Mouse (Mus musculus) left cerebral cortex, adult 8-10 months (tissue): ENCODE measurements around the gene Abcf1. TPM values are rescaled to one million over a fixed set of nuclear protein-coding genes. Genes with fewer than 3 reads are reported as not detected.

Experiments
- DNase-seq, 2 experiments: peaks; one replicate each; pipeline ENCODE4 v3.0.0; 2022; ENCODE audit warnings: low spot score in 2 of 2
- microRNA-seq, 2 experiments: library from miRNA; unstranded; fragments of <30 nt; microRNA quantifications; one replicate each; pipeline ENCODE4 v1.2.0; 2022
- total RNA-seq, 4 experiments: library from RNA; stranded (reverse); gene quantifications; 2 replicates each; pipeline ENCODE4 v1.2.4; 2022

Gene Abcf1
- total RNA-seq, 4 experiments from 2014 or later = 60.6 to 75.4 (median 65.0) TPM

GRCm38 (mm10) chr17:35920384-35920783 is 49.2 kb downstream of the Abcf1 start:
- DNase-seq = no peak

GRCm38 (mm10) chr17:35919864-35920301 is 49.7 kb downstream of the Abcf1 start:
- no peak for DNase-seq

GRCm38 (mm10) chr17:35919060-35919715 is 50.4 kb downstream of the Abcf1 start:
- peak; percentile 73 to 96 for DNase-seq

GRCm38 (mm10) chr17:35918276-35919059 is 51.1 kb downstream of the Abcf1 start:
- DNase-seq = no peak

- DNase-seq = no peak
Observed at GRCm38 (mm10) chr17:35917463-35918251, 51.9 kb downstream of the Abcf1 start.

GRCm38 (mm10) chr17:35917143-35917462 is 52.5 kb downstream of the Abcf1 start:
- DNase-seq = no peak

- peak; percentile 99 to 100 for DNase-seq
Observed at GRCm38 (mm10) chr17:35916297-35917142, 53.0 kb downstream of the Abcf1 start, which contains the start of the genes Mrps18b and Ppp1r10. TSS of gene Mrps18b (minus strand) at chr17:35916389. TSS of gene Ppp1r10 (plus strand) at chr17:35916434.

GRCm38 (mm10) chr17:35915538-35916296 is 53.8 kb downstream of the Abcf1 start:
- DNase-seq = no peak

GRCm38 (mm10) chr17:35914975-35915374 is 54.6 kb downstream of the Abcf1 start:
- DNase-seq = no peak

- DNase-seq = peak; percentile 88 to 93
Observed at GRCm38 (mm10) chr17:35909919-35910369, 59.6 kb downstream of the Abcf1 start, which contains the start of gene Atat1. TSS of gene Atat1 (minus strand) at chr17:35910075.

GRCm38 (mm10) chr17:35909186-35909918 is 60.2 kb downstream of the Abcf1 start:
- DNase-seq = no peak

- no peak for DNase-seq
Observed at GRCm38 (mm10) chr17:35907609-35908008, 62.0 kb downstream of the Abcf1 start.

Small RNA genes within 50 kb of the gene (microRNA-seq; reads per million reads assigned to microRNA genes)
- gene Mir1894 (0.66 to 0.84 reads per million in 2 experiments), gene Mir877 (280 to 364 reads per million in 2 experiments)

Other genes starting within 250 kb of the Abcf1 start
- gene Ier3, start 148.1 kb downstream of the Abcf1 start, total RNA-seq = 10 to 100 TPM; 11.1 to 17.3 (median 15.2) TPM
- 100 to 1,000 TPM; 118 to 151 (median 137) TPM for gene Flot1, start 146.5 kb downstream of the Abcf1 start, total RNA-seq
- 100 to 1,000 TPM; 430 to 459 (median 451) TPM for gene Tubb5, start 131.5 kb downstream of the Abcf1 start, total RNA-seq
- gene Mdc1, start 128.2 kb downstream of the Abcf1 start, total RNA-seq = 10 to 100 TPM; 13.8 to 21.2 (median 18.2) TPM
- gene Nrm, start 108.4 kb downstream of the Abcf1 start, total RNA-seq = 1 to 10 TPM; 2.6 to 3.4 (median 3.0) TPM
- gene Ppp1r18, start 104.2 kb downstream of the Abcf1 start, total RNA-seq = 10 to 100 TPM in 2 of 4 experiments, 1 to 10 TPM in 2; 9.1 to 15.0 (median 10.9) TPM
- gene Dhx16, start 89.9 kb downstream of the Abcf1 start, total RNA-seq = 10 to 100 TPM; 28.1 to 30.6 (median 29.0) TPM
- 10 to 100 TPM; 40.3 to 63.3 (median 51.9) TPM for gene 2310061I04Rik, start 72.3 kb downstream of the Abcf1 start, total RNA-seq
- gene Atat1, start 59.7 kb downstream of the Abcf1 start, total RNA-seq = 10 to 100 TPM; 52.5 to 57.0 (median 53.1) TPM
- 10 to 100 TPM; 42.6 to 48.7 (median 47.6) TPM for gene Mrps18b, start 53.4 kb downstream of the Abcf1 start, total RNA-seq
- gene Ppp1r10, start 53.3 kb downstream of the Abcf1 start, total RNA-seq = 10 to 100 TPM; 61.5 to 70.4 (median 63.2) TPM
- gene Gnl1, start 10.1 kb upstream of the Abcf1 start, total RNA-seq = 100 to 1,000 TPM; 180 to 196 (median 184) TPM
- 10 to 100 TPM; 35.3 to 44.5 (median 38.4) TPM for gene Prr3, start 10.5 kb upstream of the Abcf1 start, total RNA-seq
- gene H2-T24, start 50.8 kb upstream of the Abcf1 start, total RNA-seq = 1 to 10 TPM; 1.1 to 3.3 (median 1.6) TPM
- gene H2-T23, start 63.1 kb upstream of the Abcf1 start, total RNA-seq = 10 to 100 TPM; 15.9 to 25.5 (median 21.3) TPM
- gene H2-T22, start 73.0 kb upstream of the Abcf1 start, total RNA-seq = 10 to 100 TPM; 17.7 to 21.2 (median 18.6) TPM
- gene Gm6034, start 73.2 kb upstream of the Abcf1 start, total RNA-seq = not detected
- gene Gm11127, start 88.6 kb upstream of the Abcf1 start, total RNA-seq = 1 to 10 TPM in 3 of 4 experiments, under 1 TPM in 1; 0.72 to 3.4 (median 2.0) TPM
- gene Gm19684, start 151.9 kb upstream of the Abcf1 start, total RNA-seq = under 1 TPM in 2 of 4 experiments, not detected in 2; 0.23 to 0.52 TPM
- under 1 TPM in 1 of 4 experiments, not detected in 3; 0.43 TPM for gene Gm7030, start 159.7 kb upstream of the Abcf1 start, total RNA-seq
- gene Gm8909, start 198.8 kb upstream of the Abcf1 start, total RNA-seq = not detected
- gene H2-T3, start 220.5 kb upstream of the Abcf1 start, total RNA-seq = not detected